ENCODE assay signal across 21 mouse cellular contexts in the genomic region with DNA sequence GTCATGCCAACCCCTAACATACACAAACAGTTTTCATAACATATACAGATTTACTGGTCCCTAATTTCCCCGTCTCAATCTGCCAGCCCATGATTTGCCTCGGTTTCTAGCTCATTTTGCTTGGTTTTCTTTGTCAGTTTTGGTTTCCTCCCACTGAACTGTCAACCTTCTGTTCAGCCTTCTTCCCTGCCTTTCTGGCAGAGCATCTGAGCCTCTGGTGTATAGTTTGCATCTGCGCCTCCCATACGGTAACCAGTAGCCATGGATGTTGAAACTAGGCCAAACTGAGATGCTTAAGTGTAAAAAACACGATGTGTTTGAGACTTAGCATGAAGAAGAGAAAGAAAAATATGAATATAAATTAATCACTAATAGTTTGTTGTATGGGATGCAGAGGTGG. TPM values are rescaled to one million over a fixed set of nuclear protein-coding genes. Genes with fewer than 3 reads are reported as not detected.
DNase-seq lines count a peak whose midpoint lies in the region; ATAC-seq and TF ChIP-seq lines count a peak whose summit lies in the region.
"Had no signal": no experiment of that assay in that cellular context is flagged by ENCODE, and none has a peak within 500 bp of the region (broad histone marks: within the 10 kb centered on the region; RNA-seq: fewer than 3 reads in every experiment).

No protein-coding gene starts in this region.

- no peak for TF ChIP-seq CTCF in left cerebral cortex, adult 2 months (IDR thresholded peaks at IDR 0.05)

- no peak for ATAC-seq in megakaryocyte-erythroid progenitor cell, adult 5-6 weeks (replicated peaks; ENCODE audit: low FRiP score, low TSS enrichment, poor library complexity, severe bottlenecking)

- DNase-seq in cerebellum, postnatal 10 days: peak; percentile 48 to 52
- no peak for DNase-seq in cerebellum, adult 11 months
- DNase-seq in frontal cortex, adult 2 months (ENCODE audit: extremely low spot score in 1 of 2, low spot score in 1 of 2): peak; percentile 49 to 70
- no peak for DNase-seq in frontal cortex, postnatal 25 days (ENCODE audit: low spot score in 2 of 2)
- peak; percentile 24 to 48 for DNase-seq in left cerebral cortex, adult 18-20 months (ENCODE audit: low spot score in 2 of 2)
- no peak for DNase-seq in left cerebral cortex, adult 2 months (ENCODE audit: extremely low spot score in 1 of 2, low spot score in 2 of 2)
- peak; percentile 84 for DNase-seq in brain, adult 2 months (ENCODE audit: low read depth, low spot score)
- DNase-seq: cerebellum, adult 9-11 months; gastrocnemius, postnatal 25 days; heart, adult 2 months; heart, postnatal 4 days; kidney, adult 18-20 months; lung, postnatal 10 days; retina, postnatal 1 day; thymus, adult 2 months had no signal

- no peak overlapping the region for H3K4me3 ChIP-seq in left cerebral cortex, adult 2 months
- H3K4me3 ChIP-seq: embryonic facial prominence, embryonic 13.5 days; heart, adult 2 months; heart, embryonic 15.5 days; limb, embryonic 15.5 days; stomach, embryonic 15.5 days had no signal

- intact Hi-C loops in left cerebral cortex, adult 2 months (cut with DNase I): loop anchor here (10.0 kb wide), 1 partner anchor 209 kb away; no protein-coding TSS in a partner anchor

- H3K27ac ChIP-seq in left cerebral cortex, adult 2 months: no peak overlapping the region
- H3K27ac ChIP-seq: embryonic facial prominence, embryonic 13.5 days; heart, adult 2 months; heart, embryonic 15.5 days; kidney, postnatal 0 days; limb, embryonic 15.5 days; stomach, embryonic 15.5 days had no signal

RNA-seq across cellular contexts. Expression of gene Ahcyl2, which starts 11.8 kb away (rescaled TPM):
- polyA plus RNA-seq in frontal cortex, adult 2 months (2012; rRNA removed): 117 and 118 TPM in 2 replicates
- total RNA-seq in left cerebral cortex, adult 18-20 months (2021): 100 to 1,000 TPM; 136 to 139 TPM
- 100 to 1,000 TPM; 137 to 141 TPM for total RNA-seq in left cerebral cortex, adult 2 months (2021)
- total RNA-seq in megakaryocyte-erythroid progenitor cell, adult 5-6 weeks (2014; fragmentation: Nextera tagmentation): 19.6 and 24.8 TPM in 2 replicates
- total RNA-seq in megakaryocyte-erythroid progenitor cell, adult 5-6 weeks (2017): 29.7 and 74.5 TPM in 2 replicates

RNA-seq across cellular contexts. Expression of gene Smo, which starts 20.7 kb away (rescaled TPM):
- 10.2 and 10.4 TPM in 2 replicates for polyA plus RNA-seq in frontal cortex, adult 2 months (2012; rRNA removed)
- total RNA-seq in left cerebral cortex, adult 18-20 months (2021): 1 to 10 TPM; 8.3 to 9.1 TPM
- 1 to 10 TPM; 9.0 to 9.2 TPM for total RNA-seq in left cerebral cortex, adult 2 months (2021)
- 27.5 and 34.8 TPM in 2 replicates for total RNA-seq in megakaryocyte-erythroid progenitor cell, adult 5-6 weeks (2014; fragmentation: Nextera tagmentation)
- total RNA-seq in megakaryocyte-erythroid progenitor cell, adult 5-6 weeks (2017): 24.0 and 31.1 TPM in 2 replicates

Comparison
In these comparisons a context has a peak if more than half of its experiments do, and no peak if none do; other contexts are left out.
1. DNase-seq: peak in cerebellum, postnatal 10 days (2 of 2), frontal cortex, adult 2 months (2 of 2), left cerebral cortex, adult 18-20 months (2 of 2) and brain, adult 2 months (single experiment); none in cerebellum, adult 11 months (single experiment), frontal cortex, postnatal 25 days (0 of 2) and left cerebral cortex, adult 2 months (0 of 2).